Mouse (Mus musculus) testis, postnatal 14 days (tissue): Measurements from ENCODE around the gene Fam69b.
"Not testable (repeated sequence)": the region's sequence is repeated elsewhere in the genome, so short reads cannot be mapped to it uniquely, and the experiment has no call there.

Experiments used
- DNase-seq: peaks from one replicate; pipeline ENCODE4 v3.0.0; 2021; ENCODE audit warnings: low spot score

Fam69b gene

GRCm38 (mm10) chr2:26661768-26662508 lies 33.7 kb downstream of the Fam69b start:
- DNase-seq: no peak

GRCm38 (mm10) chr2:26662509-26662882 lies 34.2 kb downstream of the Fam69b start:
- no peak for DNase-seq

DNA sequence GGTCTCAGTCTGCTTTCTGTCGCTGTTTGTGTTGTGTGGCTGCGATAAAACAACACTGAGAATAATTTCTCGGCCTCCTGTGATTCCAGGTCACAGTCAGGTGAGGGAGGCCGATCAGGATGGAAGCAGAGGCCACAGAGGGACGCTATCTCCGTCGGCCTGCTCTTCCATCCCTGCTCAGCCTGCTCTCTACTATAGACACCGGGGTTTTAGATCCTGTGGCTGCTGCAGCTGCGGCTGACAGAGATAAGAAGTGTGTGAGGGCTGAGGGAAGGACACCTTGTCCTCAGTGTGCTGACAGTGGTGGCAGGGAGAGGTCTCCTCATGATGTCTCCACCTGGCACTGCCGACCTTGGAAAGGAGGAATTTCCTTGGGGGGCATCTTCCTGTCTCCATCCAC lies 34.9 kb downstream of the Fam69b start:
- no peak for DNase-seq

GRCm38 (mm10) chr2:26663551-26663950 lies 35.3 kb downstream of the Fam69b start:
- not testable (repeated sequence) for DNase-seq

- no peak for DNase-seq
Observed at GRCm38 (mm10) chr2:26668746-26669145, 40.5 kb downstream of the Fam69b start.

GRCm38 (mm10) chr2:26671182-26671581 lies 42.9 kb downstream of the Fam69b start, which contains the start of gene Lcn4:
Lcn4 (minus strand) TSS chr2:26671282.
- DNase-seq: no peak
